Mouse (Mus musculus): Measurements from ENCODE around the gene 1700030J22Rik.
A peak's percentile ranks its signal among the peaks of the same experiment; 100 is the strongest.

Gene 1700030J22Rik

GRCm38 (mm10) chr8:116951778-116952177, 27.0 kb downstream of the 1700030J22Rik start:
- DNase-seq (ENCODE audit: low spot score), result no peak

DNA sequence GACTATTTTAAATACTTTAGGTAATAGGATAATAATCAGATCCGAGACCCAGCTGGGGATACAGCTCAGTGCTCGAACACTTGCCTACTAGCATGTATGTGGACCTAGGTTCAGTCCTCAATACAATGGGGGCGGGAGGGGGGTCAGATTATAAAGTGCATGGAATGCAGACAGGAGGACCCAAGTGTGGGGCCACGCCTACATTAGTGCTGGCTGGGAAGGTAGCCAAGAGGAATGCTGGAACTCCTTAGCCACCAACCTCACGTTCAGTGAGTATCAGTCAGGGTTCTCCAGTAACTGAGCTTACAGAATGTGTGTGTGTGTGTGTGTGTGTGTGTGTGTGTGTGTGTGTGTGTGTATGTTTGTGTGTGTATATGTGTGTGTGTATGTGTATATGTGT, 27.4 kb downstream of the 1700030J22Rik start:
- no peak for DNase-seq (ENCODE audit: low spot score)

DNA sequence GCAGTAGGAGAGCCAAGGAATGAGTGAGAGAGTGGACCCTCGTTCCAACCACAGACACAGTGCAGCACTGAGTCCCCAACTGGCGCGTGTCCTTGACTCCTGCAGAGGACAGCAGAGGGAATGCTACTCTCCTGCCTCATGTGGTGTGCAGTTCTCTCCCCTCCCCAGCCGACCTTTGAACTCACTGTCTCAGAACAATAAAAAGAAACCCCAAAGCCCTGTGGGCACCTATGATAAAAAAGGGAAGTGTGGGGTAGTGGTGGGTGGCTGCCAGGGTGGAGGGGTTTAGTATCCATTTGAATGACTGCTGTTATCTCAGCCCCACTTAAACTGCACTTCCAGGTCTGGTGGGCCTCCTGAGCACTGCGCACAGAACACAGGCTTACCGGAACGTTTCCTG, 31.2 kb downstream of the 1700030J22Rik start:
- DNase-seq (ENCODE audit: low spot score), result peak; percentile 53

DNA sequence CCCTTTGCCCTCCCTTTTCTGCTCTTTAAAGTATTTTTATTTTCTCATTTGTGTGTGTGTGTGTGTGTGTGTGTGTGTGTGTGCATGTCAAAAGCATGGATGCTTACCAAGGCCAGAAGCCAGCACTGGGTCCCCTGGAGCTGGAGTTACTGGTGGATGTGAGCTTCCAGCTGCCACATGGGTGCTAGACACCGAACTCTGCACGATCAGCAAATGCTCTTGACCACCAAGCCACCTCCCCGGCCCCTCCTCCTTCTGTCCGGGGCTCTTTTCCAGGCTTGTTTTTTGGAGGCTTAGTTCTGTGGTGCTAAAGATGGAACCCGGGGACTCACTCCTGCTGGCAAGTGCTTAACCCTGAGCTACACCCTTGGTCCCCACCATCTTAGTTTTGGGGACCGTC, 31.9 kb downstream of the 1700030J22Rik start:
- DNase-seq (ENCODE audit: low spot score), result no peak

- no peak for DNase-seq (ENCODE audit: low spot score)
Observed at GRCm38 (mm10) chr8:116946268-116946838, 32.4 kb downstream of the 1700030J22Rik start.

DNA sequence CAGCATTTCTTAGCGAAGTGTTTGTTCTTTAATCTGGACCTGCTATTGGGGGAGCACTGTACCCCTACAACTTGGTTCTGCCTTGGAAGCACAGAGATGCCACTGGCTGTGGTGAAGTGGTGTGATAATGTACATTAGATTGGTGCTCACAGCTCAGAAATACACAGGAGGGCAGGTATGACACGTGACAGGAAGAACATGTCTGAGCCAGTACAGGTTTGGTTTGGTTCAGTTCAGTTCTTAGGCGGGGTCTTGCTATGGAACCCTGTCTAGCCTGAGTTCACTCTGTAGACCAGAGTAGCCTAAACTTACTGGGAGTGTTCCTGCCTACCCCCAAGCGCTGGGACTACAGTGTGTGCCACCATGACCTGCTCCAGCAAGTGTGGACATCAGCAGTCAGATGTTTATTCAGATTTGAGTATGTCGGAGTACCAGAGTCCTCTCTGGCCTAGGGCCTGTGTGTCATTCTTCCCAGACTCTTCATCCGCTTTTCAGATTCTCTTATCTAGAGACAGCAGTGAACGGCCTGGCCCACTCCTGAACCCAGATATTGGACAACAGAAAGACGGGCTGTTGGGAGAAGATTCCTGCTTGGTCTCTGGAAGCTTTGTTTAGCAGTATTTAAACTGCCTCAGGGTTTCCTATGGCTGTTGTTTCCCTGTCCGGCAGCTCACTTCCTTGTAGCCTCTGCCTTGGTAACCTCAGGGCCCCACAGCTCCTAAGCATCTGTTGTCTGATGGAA, 33.4 kb downstream of the 1700030J22Rik start:
- no peak for DNase-seq (ENCODE audit: low spot score)

GRCm38 (mm10) chr8:116944385-116944696, 34.4 kb downstream of the 1700030J22Rik start:
- DNase-seq (ENCODE audit: low spot score), result no peak

DNA sequence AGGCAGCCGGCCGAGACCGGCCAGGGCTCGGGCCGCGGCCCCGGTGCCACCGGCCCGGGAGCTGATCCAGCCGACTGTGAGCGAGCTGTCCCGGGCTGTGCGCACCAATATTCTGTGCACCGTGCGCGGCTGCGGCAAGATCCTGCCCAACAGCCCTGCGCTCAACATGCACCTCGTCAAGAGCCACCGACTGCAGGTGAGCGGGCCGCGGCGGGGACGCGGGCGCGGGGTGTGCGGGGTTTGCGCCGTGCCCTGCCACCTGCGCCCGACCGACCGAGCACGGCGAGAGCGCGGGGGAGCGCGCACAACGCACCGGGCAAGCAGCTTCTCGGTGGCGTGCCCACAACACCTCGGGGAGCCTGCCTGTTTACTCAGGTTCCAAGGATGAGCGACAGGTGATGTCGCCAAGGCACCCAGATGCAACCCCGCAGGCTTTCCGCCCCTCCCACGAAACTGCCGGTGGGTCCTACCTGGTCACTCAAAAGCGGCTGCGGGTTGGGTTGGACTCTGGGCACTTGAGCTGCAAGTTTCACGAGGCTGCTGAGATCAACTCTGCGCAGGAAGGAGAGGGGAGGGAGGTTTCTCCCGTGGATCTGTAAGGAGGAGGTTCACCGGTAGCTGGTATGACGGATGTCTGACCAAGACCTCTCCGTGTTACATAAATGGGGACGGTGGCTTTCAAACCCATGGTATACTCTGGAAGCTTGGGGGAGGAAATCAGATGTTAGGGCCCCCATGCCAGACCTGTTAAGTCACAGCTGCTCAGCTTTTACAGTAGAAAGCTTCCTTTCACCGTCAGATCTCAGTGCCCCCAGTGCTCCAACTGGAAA, 35.0 kb downstream of the 1700030J22Rik start:
- DNase-seq (ENCODE audit: low spot score), result peak; percentile 32

GRCm38 (mm10) chr8:116943161-116943554, 35.6 kb downstream of the 1700030J22Rik start, which contains the start of gene Atmin:
Gene Atmin, plus strand, starts transcription at chr8:116943393.
- DNase-seq (ENCODE audit: low spot score), result peak; percentile 76

GRCm38 (mm10) chr8:116942284-116943058, 36.3 kb downstream of the 1700030J22Rik start:
- peak; percentile 32 for DNase-seq (ENCODE audit: low spot score)

- no peak for DNase-seq (ENCODE audit: low spot score)
Observed at GRCm38 (mm10) chr8:116935506-116935905, 43.3 kb downstream of the 1700030J22Rik start.

- DNase-seq (ENCODE audit: low spot score), result no peak
Observed at GRCm38 (mm10) chr8:116934976-116935375, 43.8 kb downstream of the 1700030J22Rik start.

- no peak for DNase-seq (ENCODE audit: low spot score)
Observed at GRCm38 (mm10) chr8:116928588-116928987, 50.2 kb downstream of the 1700030J22Rik start.

GRCm38 (mm10) chr8:116927880-116928279, 50.9 kb downstream of the 1700030J22Rik start:
- no peak for DNase-seq (ENCODE audit: low spot score)

DNA sequence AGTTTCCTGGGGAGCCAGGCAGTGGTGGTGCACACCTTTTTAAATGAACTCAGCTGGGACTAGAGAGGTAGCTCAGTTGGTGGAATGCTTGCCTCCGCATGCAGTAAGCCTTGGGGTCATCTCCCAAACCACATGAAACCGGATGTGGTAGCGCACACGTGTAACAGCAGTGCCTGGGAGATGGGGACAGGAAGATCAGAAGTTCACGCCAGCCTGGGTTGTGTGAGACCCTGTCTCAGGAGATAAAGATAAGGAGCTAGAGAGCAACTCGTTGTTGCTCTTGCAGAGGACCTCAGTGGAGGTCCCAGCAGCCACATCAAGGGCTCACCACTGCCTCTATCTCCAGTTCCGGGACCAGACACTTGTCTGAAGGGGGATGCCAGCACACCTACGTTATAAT, 55.2 kb downstream of the 1700030J22Rik start:
- DNase-seq (ENCODE audit: low spot score), result no peak

GRCm38 (mm10) chr8:116922060-116922757, 56.5 kb downstream of the 1700030J22Rik start:
- DNase-seq (ENCODE audit: low spot score), result no peak

DNA sequence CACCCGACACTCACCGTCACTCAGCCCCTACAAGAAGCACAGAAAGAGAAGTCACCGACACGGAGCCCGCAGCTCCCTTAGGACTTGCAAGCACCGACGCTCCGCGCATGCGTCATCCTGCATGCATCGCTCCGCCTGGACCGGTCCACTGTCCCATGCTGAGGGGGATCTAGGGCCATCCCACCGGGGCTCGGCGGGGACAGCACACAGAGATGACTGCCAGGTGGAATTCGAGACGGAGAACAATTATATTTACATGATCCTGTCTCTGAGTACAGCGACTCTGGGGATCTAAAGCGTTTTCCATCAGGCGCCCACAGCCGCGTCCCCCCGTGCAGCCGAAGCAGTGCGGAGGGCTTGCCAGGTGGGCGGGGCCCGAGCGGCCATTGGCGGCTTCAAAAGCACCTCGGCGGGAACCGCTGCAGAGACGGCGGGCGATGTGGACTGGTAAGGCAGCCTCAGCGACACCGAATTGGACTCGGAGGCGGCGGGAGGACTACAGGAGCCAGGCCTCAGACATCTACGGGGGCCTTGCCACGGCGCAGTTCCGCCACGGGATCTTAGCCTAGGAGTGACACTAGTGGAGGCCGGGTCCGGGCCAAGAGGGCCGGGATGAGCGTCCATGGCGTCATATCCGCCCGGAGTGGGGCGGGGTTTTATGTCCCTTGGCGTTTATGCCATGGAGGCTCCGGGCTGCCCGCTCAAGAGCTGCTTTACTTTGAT, 57.3 kb downstream of the 1700030J22Rik start, which contains the start of the genes Cmc2 and Cenpn:
TSS of gene Cmc2 (minus strand) at position 119 of the 723 bp plus-strand sequence.
TSS of gene Cenpn (plus strand) at position 394 of the 723 bp plus-strand sequence.
- peak; percentile 97 for DNase-seq (ENCODE audit: low spot score)

DNA sequence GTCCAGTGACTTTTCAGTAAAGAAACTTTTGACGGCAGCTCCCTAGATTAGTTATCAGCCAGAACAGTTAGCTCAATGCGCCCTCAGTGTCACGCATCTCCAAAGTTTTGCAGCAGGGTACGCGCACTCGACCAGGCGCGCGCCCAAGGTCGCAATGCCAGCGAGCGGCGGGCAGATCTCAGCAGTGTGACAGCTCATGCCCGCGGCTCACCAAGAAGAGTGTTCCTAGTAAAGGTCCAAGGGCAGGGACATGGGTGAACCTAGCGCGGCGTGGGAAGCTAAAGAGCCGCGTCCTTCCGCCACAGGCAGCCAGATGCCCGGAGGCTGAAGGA, 57.8 kb downstream of the 1700030J22Rik start:
- no peak for DNase-seq (ENCODE audit: low spot score)
